Mouse (Mus musculus) G1E-ER4 (cell line): ENCODE data around the gene Snx19. TPM values are rescaled to one million over a fixed set of nuclear protein-coding genes. Genes with fewer than 3 reads are reported as not detected.

Experiments used
- GATA1 ChIP-seq: IDR thresholded peaks from one replicate; pipeline ENCODE4 v1.8.0; 2012; ENCODE audit warnings: low read length, inconsistent platforms
- polyA plus RNA-seq: library from polyadenylated mRNA; stranded (reverse); fragments of >175 nt; gene quantifications from 2 replicates; pipeline ENCODE4 v1.2.3, GENCODE M21; 2012

Gene Snx19
- polyA plus RNA-seq = 2.9 and 3.5 TPM in 2 replicates

DNA sequence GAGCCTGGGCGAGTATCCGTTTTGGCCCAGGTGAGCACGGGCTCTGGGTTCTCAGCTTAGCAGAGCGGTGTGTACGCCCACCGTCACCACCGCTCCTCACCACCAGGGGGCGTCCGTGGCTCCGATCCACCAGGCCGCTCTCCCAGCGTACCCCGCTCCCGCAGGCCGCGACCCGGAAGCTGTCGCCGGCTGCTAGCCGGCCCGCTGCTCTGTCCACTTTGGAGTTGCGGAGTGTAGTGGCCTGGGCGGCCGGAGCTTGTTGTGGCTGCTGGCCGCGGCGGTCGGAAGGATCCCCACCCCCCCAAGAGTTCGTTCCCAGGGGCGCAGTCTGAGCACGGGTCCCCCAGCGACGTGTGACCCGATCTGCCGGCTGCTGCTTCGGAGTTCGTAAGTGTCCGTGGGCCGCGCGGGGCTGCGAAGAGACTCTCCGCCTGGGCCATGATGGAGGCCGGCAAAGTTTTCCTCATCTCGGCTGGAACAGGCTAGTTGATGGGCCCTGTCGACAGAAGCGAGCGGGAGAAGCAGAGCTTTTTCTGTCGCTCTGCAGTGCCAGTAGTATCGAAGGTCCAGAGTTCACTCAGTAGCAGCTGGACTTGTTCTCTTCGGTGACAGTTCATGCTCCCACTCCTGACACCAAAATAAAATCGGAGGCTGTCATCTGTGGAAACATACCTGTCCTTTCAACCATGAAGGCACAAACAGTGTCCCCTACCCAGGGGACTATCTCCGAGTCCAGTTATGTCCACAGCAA is at the start of gene Snx19:
Snx19 (plus strand) TSS at position 227 of the 751 bp plus-strand sequence.
- TF ChIP-seq GATA1 = no peak

DNA sequence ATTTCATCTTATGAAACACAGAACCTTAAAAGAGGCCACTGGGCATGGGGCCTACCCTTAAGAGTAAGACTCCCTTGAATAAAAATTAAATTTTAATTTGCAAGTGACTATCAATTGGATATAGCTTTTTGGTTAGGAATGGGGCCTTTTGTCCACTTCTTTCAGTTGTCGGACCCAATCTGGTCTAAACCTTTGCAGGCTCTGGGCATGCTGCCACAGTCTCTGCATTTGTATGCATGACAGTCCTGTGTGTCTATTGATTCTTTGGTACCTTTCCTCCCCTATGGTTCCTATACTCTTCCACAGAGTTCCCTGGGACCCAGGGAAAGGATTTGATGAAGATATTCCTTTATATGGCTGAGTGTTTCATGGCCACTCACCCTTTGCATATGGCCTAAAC is 26.1 kb upstream of the Snx19 start:
- TF ChIP-seq GATA1 = no peak

DNA sequence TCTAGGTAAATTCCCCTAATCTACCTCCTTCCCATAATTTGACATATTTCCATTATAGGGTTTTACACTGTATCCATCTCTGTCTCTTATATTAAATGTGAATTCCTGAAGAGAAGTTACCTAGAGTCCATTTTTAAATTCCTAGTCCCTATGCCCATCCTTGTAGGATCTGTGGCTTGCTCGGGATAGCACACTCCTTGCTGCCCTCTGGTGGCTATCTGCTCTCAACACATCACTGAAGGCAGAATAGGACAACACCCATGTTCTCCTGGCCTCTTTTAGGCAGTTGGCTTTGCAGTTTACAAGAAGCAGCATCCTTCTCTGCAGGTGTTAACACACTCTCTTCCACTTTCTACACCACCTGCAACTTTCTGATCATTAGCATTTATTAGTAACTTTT is 4.0 kb upstream of the Snx19 start:
- TF ChIP-seq GATA1 = no peak

DNA sequence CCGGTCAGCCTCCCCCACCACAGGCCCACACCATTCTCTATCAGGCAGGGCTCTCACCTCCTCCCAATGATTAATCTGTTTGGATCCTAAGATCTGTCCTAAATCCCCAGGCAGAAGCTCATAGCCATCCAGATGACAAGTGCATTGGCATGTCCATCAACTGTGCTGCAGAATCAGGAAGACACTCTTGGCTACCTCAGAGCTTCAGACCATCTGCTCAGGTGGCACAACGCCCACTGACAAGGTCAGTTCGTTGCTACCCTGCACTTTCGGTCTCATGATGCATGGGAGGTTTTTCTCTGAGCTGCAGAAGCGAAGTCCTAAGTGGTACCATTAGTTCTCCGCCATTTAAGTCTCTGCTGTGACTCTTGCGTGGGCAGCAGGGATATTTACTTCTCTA is 1.7 kb upstream of the Snx19 start:
- TF ChIP-seq GATA1 = no peak

DNA sequence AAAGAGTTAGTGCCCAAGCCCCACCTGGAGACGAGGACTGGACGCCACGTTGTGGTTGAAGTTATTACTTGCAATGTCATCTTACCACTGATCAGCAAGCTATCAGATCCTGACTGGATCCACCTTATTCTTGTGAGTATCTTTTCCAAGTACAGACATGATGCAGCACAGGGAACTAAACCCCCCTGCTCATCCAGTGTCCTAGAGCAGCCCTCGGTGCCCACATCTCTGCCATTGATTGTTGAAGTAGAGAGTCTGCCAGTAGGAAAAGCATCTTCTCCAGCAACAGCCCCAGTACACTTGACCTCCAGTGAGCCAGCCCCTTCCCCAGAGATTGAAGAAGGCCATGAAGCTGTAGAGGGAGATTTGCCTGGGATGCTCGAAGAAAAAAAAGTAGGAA is 1.3 kb downstream of the Snx19 start:
- TF ChIP-seq GATA1 = no peak

DNA sequence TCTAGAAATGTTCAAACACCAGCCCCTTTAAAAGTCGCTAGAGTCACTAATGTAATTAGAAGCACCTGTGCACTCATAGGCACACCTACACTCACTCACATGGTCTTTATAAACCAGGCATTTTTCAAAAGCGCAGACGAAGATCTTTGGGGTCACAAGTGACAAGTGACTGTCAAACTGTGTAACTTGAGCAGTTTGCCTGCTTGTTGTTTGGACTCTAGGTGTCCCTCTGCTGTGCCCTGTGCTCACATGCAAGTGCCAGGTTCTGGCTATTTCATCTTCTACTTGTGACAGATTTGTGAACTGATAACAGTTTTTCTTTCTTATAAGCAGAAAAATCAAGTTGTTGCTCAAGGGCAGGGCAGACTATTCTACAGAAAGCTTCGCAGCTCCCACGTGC is 3.5 kb downstream of the Snx19 start:
- no peak for TF ChIP-seq GATA1

DNA sequence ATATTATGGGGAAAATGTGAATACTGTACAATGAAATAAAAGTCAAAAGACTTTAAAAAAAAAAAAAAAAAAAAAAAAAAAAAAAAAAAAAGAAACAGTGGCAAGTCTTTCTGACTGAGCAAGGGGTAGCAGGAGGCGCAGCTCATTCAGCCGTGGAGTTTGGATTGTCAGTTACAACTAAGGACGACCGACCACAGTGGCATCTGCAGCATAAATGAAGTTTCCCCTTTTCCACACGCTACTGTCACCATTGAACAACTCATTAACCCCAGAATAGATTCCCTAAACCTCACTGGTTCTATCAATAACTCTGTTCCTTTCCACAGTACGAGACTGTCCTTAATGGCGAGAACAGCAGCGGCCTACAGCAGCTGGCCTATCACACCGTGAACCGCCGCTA is 5.0 kb downstream of the Snx19 start:
- no peak for TF ChIP-seq GATA1

DNA sequence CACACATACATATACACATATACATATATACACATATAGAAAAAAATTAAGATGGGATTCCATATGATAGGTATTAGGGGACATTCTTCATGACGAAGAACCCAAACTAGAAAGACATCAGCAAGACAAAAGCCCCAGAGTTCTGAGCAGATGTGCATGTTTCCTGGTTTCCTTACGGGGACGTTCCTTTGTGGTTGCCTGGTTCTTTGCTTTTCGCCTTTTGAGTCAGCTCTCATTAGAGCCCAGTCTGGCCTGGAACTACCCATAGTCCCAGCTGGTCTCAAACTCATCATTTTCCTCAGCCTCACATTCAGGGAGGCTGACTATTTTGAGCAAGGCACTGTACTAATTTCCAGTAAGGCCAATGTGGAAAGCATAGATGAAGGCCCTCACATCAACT is 7.0 kb downstream of the Snx19 start:
- TF ChIP-seq GATA1 = no peak

DNA sequence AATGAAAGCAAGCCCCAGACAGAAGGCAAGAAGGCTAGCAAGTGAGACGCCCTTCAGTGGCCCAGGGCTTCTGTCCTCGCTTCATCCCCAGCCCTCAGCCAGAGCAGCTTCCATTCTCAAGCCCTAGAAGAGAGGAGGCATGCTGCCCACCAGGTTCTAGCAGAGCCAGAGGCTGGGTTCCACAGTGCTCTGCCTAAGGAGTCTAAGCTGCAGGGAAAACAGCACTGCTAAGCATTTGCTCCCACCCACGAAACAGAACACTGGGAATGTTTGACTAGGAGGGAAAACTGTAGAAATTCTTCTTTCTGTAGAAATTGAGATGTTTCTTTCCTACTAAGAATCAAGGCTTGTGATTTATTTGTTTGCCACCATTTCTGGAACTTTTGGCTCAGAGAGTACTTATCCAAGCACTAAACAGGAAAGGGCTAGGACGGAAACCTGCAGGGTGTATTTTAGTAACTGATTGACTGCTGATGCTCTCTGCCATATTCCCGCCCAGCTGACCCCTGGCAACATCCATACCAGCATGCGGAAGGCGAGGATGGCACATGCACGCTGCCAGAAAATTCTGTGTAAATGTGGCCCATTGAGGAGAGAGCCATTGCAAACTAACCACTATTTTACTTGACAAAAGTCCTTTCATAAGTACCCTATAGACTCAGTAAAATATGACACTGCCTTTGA is 9.1 kb downstream of the Snx19 start:
- TF ChIP-seq GATA1 = no peak

DNA sequence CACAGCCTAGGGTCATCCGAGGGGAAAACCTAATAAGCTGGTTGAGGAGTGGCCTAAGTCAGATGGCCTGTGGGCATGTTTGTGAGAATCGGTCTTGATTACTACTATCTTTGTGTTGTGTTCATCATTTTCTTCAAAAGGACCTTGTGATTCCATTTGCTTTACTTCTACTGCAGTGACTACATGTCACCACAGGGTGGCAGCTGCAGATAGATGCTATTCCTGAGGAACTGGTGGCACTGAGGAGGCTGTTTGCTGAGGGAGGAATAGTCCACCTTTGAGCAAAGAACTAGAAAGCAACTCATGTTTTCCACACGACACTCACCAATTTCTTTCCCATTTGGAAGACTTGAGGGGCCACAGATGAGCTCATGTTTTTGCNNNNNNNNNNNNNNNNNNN is 11.6 kb downstream of the Snx19 start:
- no peak for TF ChIP-seq GATA1

DNA sequence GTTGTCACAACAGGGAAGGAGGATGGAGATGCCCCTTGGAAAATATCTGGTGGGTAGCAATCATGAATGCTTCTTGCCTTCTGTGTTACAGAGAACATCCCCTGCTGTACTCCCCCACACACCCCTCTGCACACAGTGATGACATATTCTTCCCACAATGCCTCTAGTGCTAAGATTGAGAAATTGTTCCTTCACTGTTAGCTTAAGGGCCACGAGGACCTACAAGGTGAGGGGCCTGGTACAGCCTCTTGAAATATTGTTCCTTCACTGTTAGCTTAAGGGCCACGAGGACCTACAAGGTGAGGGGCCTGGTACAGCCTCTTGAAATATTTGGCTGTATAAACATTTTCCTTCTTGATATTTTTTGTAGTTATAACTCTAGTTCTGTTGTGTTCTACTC is 14.9 kb downstream of the Snx19 start:
- no peak for TF ChIP-seq GATA1

DNA sequence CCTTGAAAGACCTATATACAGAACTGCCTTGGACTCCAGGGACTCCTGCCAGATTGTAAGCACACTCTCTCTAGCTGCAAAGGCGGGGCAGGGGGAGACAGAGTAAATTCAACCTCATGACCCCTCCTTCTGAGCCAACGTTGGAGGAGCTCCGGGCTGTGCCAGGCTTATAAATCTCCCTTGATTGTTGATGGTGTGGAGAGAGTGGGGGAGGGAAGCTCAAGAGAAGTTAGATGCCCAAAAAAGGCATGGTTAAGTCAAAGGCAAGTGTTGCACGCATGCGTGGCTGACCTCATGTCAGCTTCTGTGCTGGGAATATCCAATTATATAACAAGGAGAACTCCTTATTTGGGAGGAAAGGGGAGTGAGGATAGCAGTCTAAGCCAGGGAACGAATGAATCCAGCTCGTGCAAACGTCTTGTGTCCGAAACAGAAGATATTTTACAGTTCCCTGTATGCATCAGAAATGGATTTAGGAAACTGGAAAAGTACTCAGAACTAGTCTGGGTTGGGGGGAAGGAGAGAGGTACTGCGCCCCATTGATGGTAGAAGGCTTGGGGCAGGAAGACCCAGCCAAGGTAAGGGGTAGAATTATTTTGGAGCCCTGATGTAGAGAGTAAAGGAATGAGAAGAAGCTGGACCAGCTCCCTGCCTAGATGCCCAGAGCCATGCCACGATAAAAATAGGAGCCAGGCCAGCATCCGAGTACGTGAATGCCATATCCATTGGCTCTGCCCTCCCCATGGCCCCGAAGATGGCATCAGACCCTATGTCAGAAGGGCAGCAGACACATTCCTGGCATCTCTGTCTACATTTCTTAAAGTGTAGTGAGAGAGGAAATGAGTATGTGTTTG is 18.6 kb downstream of the Snx19 start:
- TF ChIP-seq GATA1 = no peak

DNA sequence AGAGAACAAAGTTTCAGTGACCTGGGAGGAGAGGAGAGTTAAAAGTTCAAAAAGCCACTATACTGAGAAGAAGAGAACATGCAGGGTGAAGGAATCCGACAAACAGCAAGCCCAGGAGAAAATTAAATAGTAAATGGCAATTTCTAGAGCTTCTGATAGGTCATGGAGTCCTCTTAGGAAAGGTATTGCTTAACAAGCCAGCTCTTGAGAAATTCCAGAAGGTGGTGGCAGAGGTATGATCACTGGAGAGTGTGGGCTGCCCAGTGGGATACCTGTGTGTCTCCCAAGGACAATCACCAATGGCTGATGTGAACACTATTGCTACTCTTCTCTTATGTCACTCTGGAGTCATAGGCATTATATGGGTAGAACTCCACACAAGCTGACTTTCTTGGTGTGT is 19.2 kb downstream of the Snx19 start:
- no peak for TF ChIP-seq GATA1

DNA sequence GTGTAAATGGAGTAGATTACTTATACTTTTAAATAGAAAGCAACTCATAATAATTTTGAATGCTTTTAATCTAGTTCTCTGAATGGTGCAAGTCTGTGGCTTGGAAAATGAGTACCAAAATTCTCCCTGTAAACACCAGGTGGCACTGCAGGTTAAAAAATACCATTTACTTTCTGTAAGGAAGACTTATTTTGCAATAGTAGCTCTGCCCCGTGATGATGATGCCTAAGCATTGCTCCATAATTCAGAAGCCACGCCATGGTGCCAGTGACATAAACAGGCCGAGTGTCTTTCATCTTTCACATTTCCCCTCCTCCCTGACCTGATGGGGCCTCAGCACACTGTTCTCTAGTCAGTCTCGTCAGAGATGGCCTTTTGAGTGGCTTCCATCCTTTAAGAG is 21.6 kb downstream of the Snx19 start:
- no peak for TF ChIP-seq GATA1

DNA sequence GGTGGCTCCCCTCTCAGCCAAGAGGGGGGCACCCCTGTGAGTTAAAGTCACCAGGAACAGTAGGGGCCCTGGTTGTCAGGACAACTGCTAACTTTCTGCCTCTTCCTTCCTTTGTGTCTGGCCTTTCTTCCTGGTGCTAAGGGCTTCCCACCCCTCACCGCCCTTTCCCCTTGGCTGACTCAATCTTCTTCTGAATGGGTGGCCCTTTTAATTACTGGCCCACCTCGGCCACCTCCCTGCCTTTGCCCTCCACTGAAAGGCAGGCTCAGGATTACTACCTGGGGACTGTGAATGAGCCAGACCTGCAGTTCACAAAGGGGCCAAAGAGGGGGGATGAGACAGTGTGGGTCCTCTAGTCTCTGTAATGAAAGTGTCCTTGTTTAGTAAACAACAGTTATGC is 23.0 kb downstream of the Snx19 start:
- no peak for TF ChIP-seq GATA1

DNA sequence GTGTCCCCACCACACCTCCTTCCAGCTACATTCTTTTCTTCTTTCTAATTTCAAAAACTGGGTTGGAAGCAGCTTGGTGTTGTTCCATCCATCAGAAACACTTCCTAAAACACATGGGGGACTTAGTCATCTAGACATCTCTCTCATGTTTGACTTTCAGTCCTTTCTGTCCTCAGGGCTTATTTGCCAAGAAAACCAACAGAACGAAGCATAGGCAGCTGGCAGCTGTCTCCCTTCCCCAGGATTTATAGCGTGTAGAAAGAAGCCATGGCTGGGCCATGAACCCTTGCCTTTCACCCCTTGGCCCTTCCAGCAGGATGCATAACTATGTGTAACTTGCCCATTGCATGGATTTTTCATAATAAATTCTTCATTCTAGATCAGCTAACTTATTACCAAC is 23.9 kb downstream of the Snx19 start:
- TF ChIP-seq GATA1 = no peak

DNA sequence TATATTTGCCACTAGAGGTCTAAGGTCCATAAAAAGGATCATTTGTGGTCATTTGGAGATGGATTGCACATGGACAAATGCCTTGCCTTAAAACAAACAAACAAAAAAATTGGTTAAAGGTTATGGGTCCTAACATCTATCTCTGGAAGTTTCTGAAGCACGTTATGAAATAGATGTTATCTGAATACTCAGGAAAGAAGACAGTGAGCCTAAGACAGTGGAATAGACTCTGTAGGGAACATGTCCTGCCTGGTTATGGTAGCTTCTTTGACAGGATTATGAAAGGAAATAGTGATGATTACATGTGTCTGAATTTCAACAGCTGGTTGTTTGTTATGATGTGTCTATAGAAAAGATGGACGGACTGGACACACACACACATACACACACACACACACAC is 27.6 kb downstream of the Snx19 start:
- no peak for TF ChIP-seq GATA1
